Mouse (Mus musculus) G1E (cell line): ENCODE results near the gene Bpifb3. TPM values are rescaled to one million over a fixed set of nuclear protein-coding genes. Genes with fewer than 3 reads are reported as not detected.

ENCODE experiments used
- ATAC-seq: 2 replicates; pipeline ENCODE4 v1.8.0; 2016; ENCODE audit warnings: mild to moderate bottlenecking; ENCODE audit not compliant: insufficient number of reproducible peaks, poor library complexity, low FRiP score, severe bottlenecking; ENCODE audit errors: extremely low read depth
- DNase-seq: peaks from one replicate; pipeline ENCODE4 v3.0.0; 2012; ENCODE audit warnings: low spot score
- H3K27me3 ChIP-seq: 2 replicates; pipeline ENCODE4 v1.6.1; 2012; ENCODE audit warnings: mild to moderate bottlenecking, low read length, inconsistent platforms; ENCODE audit not compliant: insufficient read depth
- H3K36me3 ChIP-seq: replicated peaks from 2 replicates; pipeline ENCODE3; 2012; ENCODE audit warnings: mild to moderate bottlenecking, inconsistent platforms
- H3K4me1 ChIP-seq: 2 replicates; pipeline ENCODE4 v1.6.1; 2012; ENCODE audit warnings: low read depth, low read length, inconsistent platforms, mixed read lengths; ENCODE audit not compliant: insufficient read depth
- H3K4me3 ChIP-seq: 2 replicates; pipeline ENCODE4 v1.5.1; 2012; ENCODE audit warnings: low read depth, mild to moderate bottlenecking, inconsistent platforms, low read length, moderate library complexity, mixed read lengths
- H3K9me3 ChIP-seq: replicated peaks from 2 replicates; pipeline ENCODE4 v1.6.1; 2012; ENCODE audit warnings: inconsistent platforms
- CTCF ChIP-seq: IDR thresholded peaks from 2 replicates; pipeline ENCODE4 v1.5.1; 2012; ENCODE audit warnings: low read depth, low read length, inconsistent platforms, mixed read lengths
- GATA1 ChIP-seq: IDR thresholded peaks from 2 replicates; pipeline ENCODE4 v1.6.1; 2012; ENCODE audit warnings: borderline replicate concordance, low read length, inconsistent platforms, mixed read lengths
- GATA2 ChIP-seq: IDR thresholded peaks from 2 replicates; pipeline ENCODE4 v1.6.1; 2012; ENCODE audit warnings: low read depth, low read length, inconsistent platforms, borderline replicate concordance
- POLR2AphosphoS5 ChIP-seq: IDR thresholded peaks from 2 replicates; pipeline ENCODE4 v1.6.1; 2012; ENCODE audit warnings: low read depth, low read length, inconsistent platforms; ENCODE audit not compliant: insufficient replicate concordance
- TAL1 ChIP-seq: conservative IDR thresholded peaks from 2 replicates; pipeline ENCODE4 v1.6.1; 2012; ENCODE audit warnings: low read depth, low read length, inconsistent platforms, mixed read lengths
- polyA plus RNA-seq: library from polyadenylated mRNA; stranded (reverse); fragments of >175 nt; gene quantifications from 2 replicates; pipeline ENCODE4 v1.2.3, GENCODE M21; 2012
- total RNA-seq, 2 experiments: library from RNA; stranded (forward) in 1 of 2; stranded (reverse) in 1 of 2; fragments of 200-1000 nt in 1 of 2; fragments of >200 nt in 1 of 2; fragmentation: Nextera tagmentation in 1 of 2; gene quantifications; 2 replicates each; pipeline ENCODE4 v1.2.3; 2014 to 2017

Gene Bpifb3
- total and polyA plus RNA-seq, 3 experiments: not detected

- Histone ChIP-seq H3K27me3 (no peaks in the 10 kb centered on the region; the same call in none of the 2 replicates), H3K36me3 (no peaks in the 10 kb centered on the region), H3K4me1 (no peaks in the 10 kb centered on the region), H3K9me3 (no peaks in the 10 kb centered on the region), H3K4me3 (no peak within 1 kb of the TSS)
- TF ChIP-seq TAL1 (no peak), POLR2AphosphoS5 (no peak), GATA1 (no peak), GATA2 (no peak), CTCF (no peak)
- no peak for ATAC-seq
- DNase-seq: no peak
Observed at GRCm38 (mm10) chr2:153974582-153974981, 56.6 kb downstream of the Bpifb3 start, which contains the start of gene Bpifa6. Bpifa6 (plus strand) TSS chr2:153974945.

Other genes starting within 250 kb of the Bpifb3 start
- gene Dnmt3c, start 221.6 kb upstream of the Bpifb3 start, total RNA-seq (2014; fragmentation: Nextera tagmentation): not detected in 2 replicates
- not detected in 2 replicates for gene Dnmt3c, start 221.6 kb upstream of the Bpifb3 start, total RNA-seq (2017)
- 0.02 TPM in 1 of 2 replicates, not detected in the other for gene Dnmt3c, start 221.6 kb upstream of the Bpifb3 start, polyA plus RNA-seq
- gene Mapre1, start 177.0 kb upstream of the Bpifb3 start, total RNA-seq (2014; fragmentation: Nextera tagmentation): 89.8 and 98.7 TPM in 2 replicates
- 193 and 221 TPM in 2 replicates for gene Mapre1, start 177.0 kb upstream of the Bpifb3 start, total RNA-seq (2017)
- 2.4 and 3.5 TPM in 2 replicates for gene Mapre1, start 177.0 kb upstream of the Bpifb3 start, polyA plus RNA-seq
- gene Efcab8, start 138.3 kb upstream of the Bpifb3 start, total RNA-seq (2014; fragmentation: Nextera tagmentation): 0.15 TPM in 1 of 2 replicates, not detected in the other
- 0.12 and 0.44 TPM in 2 replicates for gene Efcab8, start 138.3 kb upstream of the Bpifb3 start, total RNA-seq (2017)
- not detected in 2 replicates for gene Efcab8, start 138.3 kb upstream of the Bpifb3 start, polyA plus RNA-seq
- gene Sun5, start 47.1 kb upstream of the Bpifb3 start, total RNA-seq (2014; fragmentation: Nextera tagmentation): not detected in 2 replicates
- gene Sun5, start 47.1 kb upstream of the Bpifb3 start, total RNA-seq (2017): not detected in 2 replicates
- gene Sun5, start 47.1 kb upstream of the Bpifb3 start, polyA plus RNA-seq: not detected in 2 replicates
- gene Bpifb2, start 43.2 kb upstream of the Bpifb3 start, total RNA-seq (2014; fragmentation: Nextera tagmentation): not detected in 2 replicates
- not detected in 2 replicates for gene Bpifb2, start 43.2 kb upstream of the Bpifb3 start, total RNA-seq (2017)
- not detected in 2 replicates for gene Bpifb2, start 43.2 kb upstream of the Bpifb3 start, polyA plus RNA-seq
- gene Bpifb6, start 17.8 kb upstream of the Bpifb3 start, total RNA-seq (2014; fragmentation: Nextera tagmentation): not detected in 2 replicates
- gene Bpifb6, start 17.8 kb upstream of the Bpifb3 start, total RNA-seq (2017): not detected in 2 replicates
- gene Bpifb6, start 17.8 kb upstream of the Bpifb3 start, polyA plus RNA-seq: not detected in 2 replicates
- gene Bpifb4, start 20.0 kb downstream of the Bpifb3 start, total RNA-seq (2014; fragmentation: Nextera tagmentation): not detected in 2 replicates
- not detected in 2 replicates for gene Bpifb4, start 20.0 kb downstream of the Bpifb3 start, total RNA-seq (2017)
- gene Bpifb4, start 20.0 kb downstream of the Bpifb3 start, polyA plus RNA-seq: not detected in 2 replicates
- gene Bpifa6, start 56.7 kb downstream of the Bpifb3 start, total RNA-seq (2014; fragmentation: Nextera tagmentation): not detected in 2 replicates
- gene Bpifa6, start 56.7 kb downstream of the Bpifb3 start, total RNA-seq (2017): not detected in 2 replicates
- not detected in 2 replicates for gene Bpifa6, start 56.7 kb downstream of the Bpifb3 start, polyA plus RNA-seq
- gene Bpifa2, start 90.0 kb downstream of the Bpifb3 start, total RNA-seq (2014; fragmentation: Nextera tagmentation): not detected in 2 replicates
- gene Bpifa2, start 90.0 kb downstream of the Bpifb3 start, total RNA-seq (2017): 0.49 TPM in 1 of 2 replicates, not detected in the other
- gene Bpifa2, start 90.0 kb downstream of the Bpifb3 start, polyA plus RNA-seq: not detected in 2 replicates
- not detected in 2 replicates for gene Bpifa3, start 212.1 kb downstream of the Bpifb3 start, total RNA-seq (2014; fragmentation: Nextera tagmentation)
- not detected in 2 replicates for gene Bpifa3, start 212.1 kb downstream of the Bpifb3 start, total RNA-seq (2017)
- not detected in 2 replicates for gene Bpifa3, start 212.1 kb downstream of the Bpifb3 start, polyA plus RNA-seq
- not detected in 2 replicates for gene Bpifa1, start 224.7 kb downstream of the Bpifb3 start, total RNA-seq (2014; fragmentation: Nextera tagmentation)
- gene Bpifa1, start 224.7 kb downstream of the Bpifb3 start, total RNA-seq (2017): not detected in 2 replicates
- not detected in 2 replicates for gene Bpifa1, start 224.7 kb downstream of the Bpifb3 start, polyA plus RNA-seq
- not detected in 2 replicates for gene Bpifa5, start 244.4 kb downstream of the Bpifb3 start, total RNA-seq (2014; fragmentation: Nextera tagmentation)
- gene Bpifa5, start 244.4 kb downstream of the Bpifb3 start, total RNA-seq (2017): not detected in 2 replicates
- gene Bpifa5, start 244.4 kb downstream of the Bpifb3 start, polyA plus RNA-seq: not detected in 2 replicates